Mouse (Mus musculus) heart, adult 2 months (tissue): Measurements from ENCODE around the gene Aplf.

Experiments used
- CTCF ChIP-seq: fragments of 200-600 bp; IDR thresholded peaks from 2 replicates; pipeline ENCODE4 v1.8.1; 2022; ENCODE audit warnings: antibody characterized with exemption, mild to moderate bottlenecking, moderate library complexity
- EP300 ChIP-seq: fragments of 200-500 bp; IDR thresholded peaks from 2 replicates; pipeline ENCODE4 v1.6.1; 2011; ENCODE audit warnings: low read depth, low read length, control low read depth; ENCODE audit not compliant: insufficient read depth
- POLR2A ChIP-seq: fragments of 200-500 bp; IDR thresholded peaks from 2 replicates; pipeline ENCODE4 v1.6.1; 2011; ENCODE audit warnings: mild to moderate bottlenecking, low read depth, low read length, control low read depth; ENCODE audit not compliant: insufficient read depth

DNA sequence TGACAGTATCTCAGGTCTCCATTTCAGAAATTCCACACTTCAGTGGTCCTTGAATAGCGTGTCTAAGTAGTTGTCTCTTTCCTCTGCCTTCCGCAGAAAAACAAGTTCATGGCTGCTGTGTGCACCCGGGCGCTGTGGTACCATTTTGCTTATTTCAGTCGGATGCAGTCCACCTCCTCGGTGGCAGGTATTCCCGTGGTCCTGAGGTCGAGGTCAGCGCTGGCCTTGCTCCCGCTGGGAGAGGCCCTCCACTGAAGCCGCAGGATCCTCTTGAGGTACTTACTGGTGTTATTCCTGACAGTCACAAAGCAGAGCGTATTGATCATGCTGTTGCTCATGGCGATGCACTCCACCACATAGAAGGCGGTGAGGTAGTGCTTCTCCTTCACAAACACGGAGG is 90.9 kb downstream of the Aplf start:
- TF ChIP-seq CTCF = no peak
- no peak for TF ChIP-seq POLR2A
- no peak for TF ChIP-seq EP300
